Mouse (Mus musculus): ENCODE measurements around the gene Eif5b. TPM values are rescaled to one million over a fixed set of nuclear protein-coding genes. Genes with fewer than 3 reads are reported as not detected.
A peak's percentile ranks its signal among the peaks of the same experiment; 100 is the strongest.

The Eif5b gene
- 10 to 100 TPM; 41.6 to 46.9 TPM for total RNA-seq (2021)
- long read RNA-seq, experiment 1, partial matches to known transcripts: 156 of 159 reads
- long read RNA-seq, experiment 1, other reads (novel, unspliced or antisense): 3 of 159 reads
- long read RNA-seq, experiment 2, full-length matches to known transcripts: 2 of 16 reads
- long read RNA-seq, experiment 2, partial matches to known transcripts: 11 of 16 reads
- long read RNA-seq, experiment 2, other reads (novel, unspliced or antisense): 3 of 16 reads

GRCm38 (mm10) chr1:37997867-37998266 lies at the start of gene Eif5b, which contains the start of gene Txndc9:
Gene Eif5b, plus strand, starts transcription at chr1:37998010.
Gene Txndc9, minus strand, starts transcription at chr1:37997893.
- peak; percentile 98 for DNase-seq

- no peak for DNase-seq
These were observed 48.9 kb upstream of the Eif5b start for GRCm38 (mm10) chr1:37948906-37949305.

GRCm38 (mm10) chr1:37954786-37955185 lies 43.0 kb upstream of the Eif5b start:
- peak in 1 of 2 experiments; percentile 6 for DNase-seq

GRCm38 (mm10) chr1:37955251-37955650 lies 42.6 kb upstream of the Eif5b start:
- DNase-seq: peak; percentile 28 to 48

GRCm38 (mm10) chr1:37956690-37957431 lies 40.9 kb upstream of the Eif5b start:
- DNase-seq: peak; percentile 60 to 65

GRCm38 (mm10) chr1:37957659-37958058 lies 40.2 kb upstream of the Eif5b start, which contains the start of gene Lyg1:
Gene Lyg1, minus strand, starts transcription at chr1:37957759.
- DNase-seq: no peak

- DNase-seq: no peak
These were observed 39.3 kb upstream of the Eif5b start for GRCm38 (mm10) chr1:37958516-37958915.

- DNase-seq: peak; percentile 43 to 48
These were observed 38.3 kb upstream of the Eif5b start for GRCm38 (mm10) chr1:37959486-37959885.

- DNase-seq: no peak
These were observed 32.2 kb upstream of the Eif5b start for GRCm38 (mm10) chr1:37965571-37965970.

- no peak for DNase-seq
These were observed 29.1 kb upstream of the Eif5b start for GRCm38 (mm10) chr1:37968746-37969145.

- no peak for DNase-seq
These were observed 26.3 kb upstream of the Eif5b start for GRCm38 (mm10) chr1:37971520-37971919.

GRCm38 (mm10) chr1:37976666-37977065 lies 21.1 kb upstream of the Eif5b start:
- DNase-seq: peak; percentile 81 to 85

- DNase-seq: no peak
These were observed 20.5 kb upstream of the Eif5b start for GRCm38 (mm10) chr1:37977303-37977702.

- DNase-seq: no peak
These were observed 13.5 kb upstream of the Eif5b start for GRCm38 (mm10) chr1:37984326-37984725.

- peak; percentile 57 to 69 for DNase-seq
These were observed 12.0 kb upstream of the Eif5b start for GRCm38 (mm10) chr1:37985764-37986323.

- no peak for DNase-seq
These were observed 10.0 kb upstream of the Eif5b start for GRCm38 (mm10) chr1:37987856-37988255.

GRCm38 (mm10) chr1:37996226-37996625 lies 1.6 kb upstream of the Eif5b start:
- no peak for DNase-seq

- peak; percentile 96 to 98 for DNase-seq
These were observed 829 bp upstream of the Eif5b start for GRCm38 (mm10) chr1:37996877-37997484.

GRCm38 (mm10) chr1:37998371-37999199 lies 775 bp downstream of the Eif5b start:
- peak in 1 of 2 experiments; percentile 44 for DNase-seq

GRCm38 (mm10) chr1:37999552-37999951 lies 1.7 kb downstream of the Eif5b start:
- no peak for DNase-seq

- no peak for DNase-seq
These were observed 3.0 kb downstream of the Eif5b start for GRCm38 (mm10) chr1:38000844-38001243.

- DNase-seq: no peak
These were observed 4.1 kb downstream of the Eif5b start for GRCm38 (mm10) chr1:38001956-38002355.
